Mouse (Mus musculus) lung, postnatal 4 days (tissue): Measurements from ENCODE around the gene Zfp384.
"Not testable (repeated sequence)": the region's sequence is repeated elsewhere in the genome, so short reads cannot be mapped to it uniquely, and the experiment has no call there.

ENCODE experiments used
- DNase-seq, 2 experiments: peaks; one replicate each; pipeline ENCODE4 v3.0.0; 2021

Zfp384 gene

GRCm38 (mm10) chr6:125030532-125030931 is 21.6 kb downstream of the Zfp384 start:
- DNase-seq, result peak; percentile 63 to 79

- DNase-seq, result no peak
Measured at GRCm38 (mm10) chr6:125031604-125032003, 22.7 kb downstream of the Zfp384 start.

GRCm38 (mm10) chr6:125038666-125039065 is 29.7 kb downstream of the Zfp384 start:
- DNase-seq, result no peak

DNA sequence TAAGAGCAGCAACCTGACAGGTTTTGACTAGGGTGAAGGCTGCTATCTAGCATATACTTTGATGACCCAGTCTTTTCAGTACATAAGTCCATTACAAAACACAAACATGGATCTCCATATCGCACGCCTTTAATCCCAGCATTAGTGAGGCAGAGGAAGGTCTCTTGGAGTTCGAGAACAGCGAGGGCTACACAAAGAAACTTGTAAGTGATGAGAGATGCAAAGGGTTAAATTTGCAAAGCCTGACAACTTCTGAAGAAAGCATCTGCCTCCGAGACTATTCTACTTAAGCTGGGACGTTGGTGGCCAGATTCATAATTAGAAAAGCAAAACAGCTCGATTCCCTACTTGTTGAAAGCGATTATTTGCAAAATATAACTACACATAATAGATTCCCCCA is 30.2 kb downstream of the Zfp384 start:
- no peak for DNase-seq

- peak; percentile 92 to 94 for DNase-seq
Measured at GRCm38 (mm10) chr6:125039533-125040153, 30.7 kb downstream of the Zfp384 start, which contains the start of gene Ing4. Gene Ing4 (plus strand): TSS chr6:125039760.

- no peak for DNase-seq
Measured at GRCm38 (mm10) chr6:125040221-125040620, 31.3 kb downstream of the Zfp384 start.

GRCm38 (mm10) chr6:125041047-125041446 is 32.1 kb downstream of the Zfp384 start:
- no peak for DNase-seq

DNA sequence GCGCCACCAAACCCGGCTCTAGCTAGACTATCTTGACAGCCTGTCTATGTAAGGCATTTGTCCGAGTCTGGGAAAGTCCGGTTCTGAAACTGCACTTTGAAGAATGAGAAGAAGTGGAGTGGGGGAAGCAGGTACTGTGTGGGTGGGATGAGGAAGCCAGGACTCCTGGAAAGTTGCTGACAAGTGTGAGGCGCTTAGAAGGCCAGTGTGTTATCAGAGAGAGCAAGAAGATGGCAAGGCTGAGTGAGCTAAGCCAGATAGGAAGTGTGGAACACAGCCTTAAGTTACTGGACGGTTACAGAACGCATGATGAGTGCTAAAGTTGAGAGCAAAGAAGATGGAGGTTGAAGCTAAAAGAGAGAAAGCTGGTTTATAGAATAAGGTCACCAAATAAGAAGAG is 33.1 kb downstream of the Zfp384 start:
- DNase-seq, result no peak

DNA sequence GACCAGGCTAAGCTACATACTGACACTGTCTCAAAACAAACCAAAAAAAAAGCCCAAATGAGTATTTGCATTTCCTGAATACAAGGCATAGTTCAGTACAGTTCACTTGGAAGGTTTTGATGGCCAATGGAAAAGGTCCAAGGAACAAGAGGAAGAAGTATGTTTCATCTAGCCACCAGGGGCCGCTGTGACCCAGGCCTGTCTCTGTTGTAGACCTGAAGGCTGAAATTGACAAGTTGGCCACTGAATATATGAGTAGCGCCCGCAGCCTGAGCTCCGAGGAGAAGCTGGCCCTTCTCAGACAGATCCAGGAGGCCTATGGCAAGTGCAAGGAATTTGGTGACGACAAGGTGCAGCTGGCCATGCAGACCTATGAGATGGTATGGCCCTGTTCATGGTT is 37.7 kb downstream of the Zfp384 start:
- peak; percentile 84 to 85 for DNase-seq

- no peak for DNase-seq
Measured at GRCm38 (mm10) chr6:125049678-125050077, 40.7 kb downstream of the Zfp384 start, which contains the start of gene Acrbp. Gene Acrbp (plus strand): TSS chr6:125049689.

GRCm38 (mm10) chr6:125051237-125051636 is 42.3 kb downstream of the Zfp384 start:
- DNase-seq, result no peak

DNA sequence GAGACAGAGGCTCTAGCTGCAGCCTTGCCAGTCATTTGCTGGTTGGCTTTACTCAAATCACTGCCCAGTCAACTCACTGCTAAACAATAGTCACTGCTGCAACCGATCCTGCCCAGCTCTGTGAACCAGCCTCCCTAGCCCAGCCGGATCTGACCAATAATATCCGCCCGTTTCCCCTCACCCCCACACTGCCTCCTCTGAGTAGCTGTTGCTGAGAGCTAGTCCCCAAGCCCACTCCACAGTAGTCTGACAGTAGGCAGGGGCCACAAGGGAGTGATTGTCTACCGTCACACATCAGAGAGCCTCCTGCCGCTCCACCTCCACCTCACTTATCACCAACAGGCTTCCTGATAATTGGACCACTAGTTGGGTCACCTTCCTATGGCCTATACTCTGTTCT is 52.5 kb downstream of the Zfp384 start:
- DNase-seq, result no peak

GRCm38 (mm10) chr6:125062511-125062910 is 53.6 kb downstream of the Zfp384 start:
- no peak for DNase-seq

GRCm38 (mm10) chr6:125063906-125064305 is 55.0 kb downstream of the Zfp384 start:
- no peak for DNase-seq

GRCm38 (mm10) chr6:125065223-125065622 is 56.3 kb downstream of the Zfp384 start:
- not testable (repeated sequence) for DNase-seq

GRCm38 (mm10) chr6:125067571-125067995 is 58.6 kb downstream of the Zfp384 start, which contains the start of gene Lpar5:
Gene Lpar5 (plus strand): TSS chr6:125067920.
- no peak for DNase-seq

DNA sequence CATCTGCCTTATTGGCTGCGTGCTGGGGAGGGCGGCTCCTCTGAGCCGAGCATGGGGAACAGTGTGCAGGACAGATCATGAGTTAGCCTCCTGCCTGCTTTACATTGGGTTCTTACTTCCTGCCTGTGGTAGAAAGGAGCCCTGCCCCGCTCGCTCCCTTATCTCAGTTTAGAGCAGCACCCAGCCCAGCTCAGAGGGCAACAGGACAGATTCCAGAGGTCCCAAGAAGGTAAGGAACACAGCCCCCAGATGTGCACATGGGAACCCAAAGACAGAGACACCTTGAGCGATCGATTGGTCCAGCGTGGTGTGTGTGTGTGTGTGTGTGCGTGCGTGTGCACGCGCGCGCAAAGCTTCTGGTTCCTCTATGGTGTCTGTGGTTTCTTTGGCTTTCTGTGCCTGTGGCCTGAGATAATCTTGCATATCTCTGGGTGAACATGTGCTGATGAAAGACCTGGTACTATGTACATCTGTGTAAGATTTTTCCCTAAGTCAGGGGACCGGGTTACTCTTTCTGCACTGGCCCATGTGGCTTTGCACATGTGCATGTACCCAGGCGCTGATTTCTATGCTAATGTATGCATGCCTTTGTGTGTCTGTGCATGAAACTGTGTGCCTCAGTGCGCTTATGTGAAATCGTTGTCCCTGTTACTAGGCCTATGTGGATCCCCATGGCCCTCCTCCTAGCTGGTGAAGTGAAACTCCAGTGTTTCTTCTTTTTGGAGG is 62.4 kb downstream of the Zfp384 start:
- DNase-seq, result peak; percentile 28 to 41

GRCm38 (mm10) chr6:125071896-125072279 is 62.9 kb downstream of the Zfp384 start:
- DNase-seq, result peak; percentile 34 to 49

- no peak for DNase-seq
Measured at GRCm38 (mm10) chr6:125073825-125074224, 64.9 kb downstream of the Zfp384 start.

DNA sequence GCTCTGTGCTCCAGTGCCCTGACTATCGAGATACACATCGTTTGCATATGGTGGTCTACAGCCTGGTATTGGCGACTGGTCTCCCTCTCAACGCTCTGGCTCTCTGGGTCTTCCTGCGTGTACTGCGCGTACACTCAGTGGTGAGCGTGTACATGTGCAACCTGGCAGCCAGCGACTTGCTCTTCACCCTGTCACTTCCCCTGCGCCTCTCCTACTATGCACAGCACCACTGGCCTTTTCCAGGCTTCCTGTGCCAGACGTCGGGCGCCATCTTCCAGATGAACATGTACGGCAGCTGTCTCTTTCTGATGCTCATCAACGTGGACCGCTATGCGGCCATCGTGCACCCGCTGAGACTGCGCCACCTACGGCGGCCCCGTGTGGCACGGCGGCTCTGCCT is 72.4 kb downstream of the Zfp384 start:
- DNase-seq, result no peak

- DNase-seq, result peak; percentile 94 to 96
Measured at GRCm38 (mm10) chr6:125081797-125082560, 73.0 kb downstream of the Zfp384 start.

- no peak for DNase-seq
Measured at GRCm38 (mm10) chr6:125082801-125083386, 73.9 kb downstream of the Zfp384 start.

- peak in 1 of 2 experiments; percentile 78 for DNase-seq
Measured at GRCm38 (mm10) chr6:125084424-125084823, 75.5 kb downstream of the Zfp384 start.
